8 mouse cellular contexts compared by ENCODE assay signal in the genomic region with DNA sequence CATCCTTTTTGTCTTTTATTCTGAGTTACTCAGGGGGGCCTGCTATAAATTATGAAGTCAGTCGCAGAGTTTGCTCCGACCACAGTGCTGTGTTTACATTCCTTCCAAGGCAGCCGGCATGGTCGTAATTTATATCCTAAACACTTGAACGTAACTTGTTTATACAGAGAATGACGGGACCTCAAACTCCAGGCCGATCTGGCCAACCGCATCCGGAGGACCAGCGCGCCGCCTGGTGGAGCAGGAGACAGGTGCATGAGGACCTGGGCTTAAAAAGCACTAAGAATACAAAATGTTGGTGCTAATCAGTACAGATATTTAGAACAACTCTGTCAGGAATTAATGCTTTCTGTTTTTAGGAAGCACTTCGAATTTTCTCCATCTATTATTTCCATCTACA. TPM values are rescaled to one million over a fixed set of nuclear protein-coding genes. Genes with fewer than 3 reads are reported as not detected.
DNase-seq lines count a peak whose midpoint lies in the region; ATAC-seq lines count a peak whose summit lies in the region.

No protein-coding gene starts in this region.

- H3K4me3 ChIP-seq in forebrain, embryonic 12.5 days (replicated peaks), result no peak overlapping the region
- H3K4me3 ChIP-seq in hindbrain, embryonic 11.5 days (ENCODE audit: low read depth, low read length), result no peak overlapping the region
- H3K4me3 ChIP-seq in liver, embryonic 13.5 days (replicated peaks), result no peak overlapping the region

- DNase-seq in left cerebral cortex, postnatal 10 days (ENCODE audit: extremely low spot score in 1 of 2, low spot score in 2 of 2), result peak; percentile 18 to 82
- DNase-seq in left cerebral cortex, adult 11 months (ENCODE audit: low spot score), result no peak
- DNase-seq in adrenal gland, adult 8-10 months, result peak; percentile 18
- DNase-seq in hindbrain, embryonic 11.5 days (ENCODE audit: low spot score), result peak; percentile 86
- peak; percentile 24 for DNase-seq in liver, embryonic 13.5 days
- DNase-seq in natural killer cell, adult 2 months (ENCODE audit: low spot score in 2 of 2), result peak; percentile 14 to 49
- peak; percentile 65 for DNase-seq in urinary bladder, adult 2 months (ENCODE audit: low spot score)

- H3K9ac ChIP-seq in forebrain, embryonic 12.5 days, result no peak overlapping the region
- no peak overlapping the region for H3K9ac ChIP-seq in hindbrain, embryonic 11.5 days (ENCODE audit: low read depth, low read length)
- no peak overlapping the region for H3K9ac ChIP-seq in liver, embryonic 13.5 days

- peaks cover 61% of the 10 kb centered on the region for H3K27me3 ChIP-seq in forebrain, embryonic 12.5 days
- H3K27me3 ChIP-seq in hindbrain, embryonic 11.5 days (ENCODE audit: control insufficient read depth, insufficient read depth, low read length), result peaks cover 52% of the 10 kb centered on the region
- H3K27me3 ChIP-seq in liver, embryonic 13.5 days, result peaks cover 50% of the 10 kb centered on the region

- intact Hi-C loops in left cerebral cortex, postnatal 10 days (cut with DNase I), result no loop called here

- H3K4me2 ChIP-seq in forebrain, embryonic 12.5 days, result 0 out of 2 replicates have a peak overlapping the region, but pooled peaks have one; percentile 19
- no peak overlapping the region for H3K4me2 ChIP-seq in hindbrain, embryonic 11.5 days (replicated peaks; ENCODE audit: low read depth, low read length)
- no peak overlapping the region for H3K4me2 ChIP-seq in liver, embryonic 13.5 days

- H3K27ac ChIP-seq in forebrain, embryonic 12.5 days, result no peak overlapping the region
- H3K27ac ChIP-seq in hindbrain, embryonic 11.5 days (ENCODE audit: low read depth, low read length), result no peak overlapping the region
- no peak overlapping the region for H3K27ac ChIP-seq in liver, embryonic 13.5 days

- under 1% methylated on average over 13 of the region's 13 CpGs for WGBS in forebrain, embryonic 12.5 days
- WGBS in hindbrain, embryonic 11.5 days, result under 1% methylated on average over 13 of the region's 13 CpGs
- WGBS in liver, embryonic 13.5 days (ENCODE audit: insufficient replicate concordance), result under 1% methylated on average over 13 of the region's 13 CpGs

- H3K4me1 ChIP-seq in forebrain, embryonic 12.5 days, result peaks cover 12% of the 10 kb centered on the region
- 0 out of 2 replicates have a peak, but pooled peaks cover 2% of the 10 kb centered on the region for H3K4me1 ChIP-seq in hindbrain, embryonic 11.5 days (replicated peaks; ENCODE audit: control insufficient read depth, insufficient read depth, low read length)
- H3K4me1 ChIP-seq in liver, embryonic 13.5 days (replicated peaks), result 0 out of 2 replicates have a peak, but pooled peaks cover 3% of the 10 kb centered on the region

- H3K36me3 ChIP-seq in forebrain, embryonic 12.5 days (replicated peaks), result no peaks in the 10 kb centered on the region
- H3K36me3 ChIP-seq in hindbrain, embryonic 11.5 days (ENCODE audit: control insufficient read depth, insufficient read depth, low read length), result no peaks in the 10 kb centered on the region
- no peaks in the 10 kb centered on the region for H3K36me3 ChIP-seq in liver, embryonic 13.5 days

- H3K9me3 ChIP-seq in forebrain, embryonic 12.5 days, result no peaks in the 10 kb centered on the region
- H3K9me3 ChIP-seq in hindbrain, embryonic 11.5 days (ENCODE audit: control insufficient read depth, low read length), result no peaks in the 10 kb centered on the region
- H3K9me3 ChIP-seq in liver, embryonic 13.5 days (replicated peaks), result no peaks in the 10 kb centered on the region

- ATAC-seq in forebrain, embryonic 12.5 days (ENCODE audit: low FRiP score), result peak; percentile 32; the same call in 1 of the 2 replicates
- peak; percentile 41; the same call in 1 of the 2 replicates for ATAC-seq in hindbrain, embryonic 11.5 days (ENCODE audit: low FRiP score)
- ATAC-seq in liver, embryonic 13.5 days (ENCODE audit: low read depth), result no peak

RNA-seq across cellular contexts. Expression of a gene that starts 6.8 kb away (rescaled TPM):
- total RNA-seq in left cerebral cortex, postnatal 10 days (2021), result 10 to 100 TPM in 1 of 2 experiments, 1 to 10 TPM in 1; 8.2 to 10.2 TPM
- not detected for total RNA-seq in adrenal gland, adult 8-10 months (2022)
- 3.4 and 4.6 TPM in 2 replicates for polyA plus RNA-seq in forebrain, embryonic 12.5 days (2016; fragmentation: Nextera tagmentation; extraction: Ambion mirVana)
- polyA plus RNA-seq in hindbrain, embryonic 11.5 days (2014; fragmentation: Nextera tagmentation; extraction: Ambion mirVana), result 4.8 and 9.1 TPM in 2 replicates
- 0.10 TPM in 1 of 2 replicates, not detected in the other for polyA plus RNA-seq in liver, embryonic 13.5 days (2015; fragmentation: Nextera tagmentation; extraction: Ambion mirVana)
- polyA plus RNA-seq in urinary bladder, adult 2 months (2012; rRNA removed), result 14.1 and 15.0 TPM in 2 replicates
